Mouse (Mus musculus): ENCODE data around the gene Pcx. TPM values are rescaled to one million over a fixed set of nuclear protein-coding genes. Genes with fewer than 3 reads are reported as not detected.
A peak's percentile ranks its signal among the peaks of the same experiment; 100 is the strongest.

Pcx gene
- total RNA-seq, 2 experiments from 2014 or later: 56.9 to 66.3 TPM

DNA sequence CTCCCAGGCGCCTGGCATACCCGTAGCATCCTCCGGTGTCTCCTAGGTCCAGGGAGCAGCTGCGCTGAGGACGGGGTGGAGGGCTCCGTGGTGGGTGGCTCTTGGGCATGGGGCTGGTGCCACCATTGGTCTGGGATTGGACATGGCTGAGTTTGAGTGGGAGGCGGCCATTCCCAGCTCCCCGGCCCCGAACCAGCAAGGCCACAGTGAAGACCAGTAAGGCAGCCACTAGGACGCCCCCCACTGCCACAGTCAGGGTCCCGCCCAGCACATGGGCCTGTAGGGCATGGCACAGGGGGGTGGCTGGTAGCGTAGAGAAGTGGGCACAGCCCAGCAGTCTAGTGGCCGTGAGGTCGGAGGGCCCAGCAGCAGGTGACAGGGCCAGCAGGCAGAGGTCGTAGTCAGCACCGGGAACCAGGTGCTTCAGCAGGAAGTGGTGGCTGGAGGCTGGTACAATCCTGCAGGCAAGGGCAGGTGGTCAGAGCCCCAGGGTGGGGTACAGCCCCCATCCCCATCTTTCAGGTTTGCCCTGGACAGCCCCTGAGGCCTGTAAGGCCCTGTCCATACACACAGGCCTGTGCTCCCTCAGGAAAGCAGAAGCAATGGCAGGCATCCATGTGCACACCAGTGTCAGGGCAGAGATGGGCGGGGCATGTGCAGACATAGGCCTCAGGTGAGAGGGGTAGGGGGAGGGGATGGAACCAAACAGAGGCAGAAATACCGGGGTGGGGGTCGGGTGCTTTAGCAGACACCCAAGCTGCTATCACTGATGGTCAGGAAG lies 102.1 kb downstream of the Pcx start:
- intact Hi-C loops (cut with DNase I): no loop called here

DNA sequence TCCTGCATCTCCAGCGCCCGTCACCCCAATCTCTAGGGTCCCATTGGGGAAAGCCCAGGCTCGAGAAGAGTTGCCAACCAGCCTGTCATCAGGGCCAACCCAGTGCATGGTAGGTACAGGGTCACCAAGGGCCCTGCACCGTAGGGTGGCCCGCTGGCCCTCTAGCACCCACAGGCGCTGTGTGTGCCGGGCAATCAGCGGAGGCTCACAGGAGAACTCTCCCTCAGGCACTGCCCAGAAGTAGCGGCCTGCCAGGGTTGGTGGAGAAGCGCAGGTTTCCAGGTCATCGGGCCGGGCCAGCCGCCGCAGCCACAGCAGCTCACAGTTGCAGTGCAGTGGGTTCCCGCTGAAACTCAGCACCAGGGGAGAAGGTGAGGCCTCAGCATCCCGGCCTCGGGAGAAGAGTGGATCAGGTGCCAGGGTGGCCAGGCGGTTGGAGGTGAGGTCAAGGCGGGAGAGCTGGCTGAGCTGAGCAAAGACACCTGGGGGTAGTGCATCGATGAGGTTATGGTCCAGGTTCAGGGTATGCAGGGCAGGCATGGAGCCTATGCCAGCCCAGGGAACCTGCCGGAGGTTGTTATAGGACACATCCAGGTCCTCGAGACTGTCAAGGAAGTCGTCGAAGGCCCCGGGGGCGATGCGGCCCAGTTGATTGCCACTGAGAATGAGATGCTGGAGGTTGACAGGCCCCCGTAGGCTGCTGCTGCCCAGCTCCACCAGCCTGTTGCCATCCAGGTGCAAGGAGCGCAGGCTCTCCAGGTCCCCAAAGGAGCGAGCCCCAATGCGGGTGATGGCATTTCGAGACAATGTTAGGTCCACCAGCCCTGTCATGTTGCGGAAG lies 103.4 kb downstream of the Pcx start:
- DNase-seq (ENCODE audit: low spot score in 2 of 2): no peak
- intact Hi-C loops (cut with DNase I): loop anchor here (2.0 kb wide), 1 partner anchor 117 kb away; no protein-coding TSS in a partner anchor

More for the DNA sequence above, 102.1 kb downstream of the Pcx start:
- no peak for DNase-seq (ENCODE audit: low spot score in 2 of 2)

DNA sequence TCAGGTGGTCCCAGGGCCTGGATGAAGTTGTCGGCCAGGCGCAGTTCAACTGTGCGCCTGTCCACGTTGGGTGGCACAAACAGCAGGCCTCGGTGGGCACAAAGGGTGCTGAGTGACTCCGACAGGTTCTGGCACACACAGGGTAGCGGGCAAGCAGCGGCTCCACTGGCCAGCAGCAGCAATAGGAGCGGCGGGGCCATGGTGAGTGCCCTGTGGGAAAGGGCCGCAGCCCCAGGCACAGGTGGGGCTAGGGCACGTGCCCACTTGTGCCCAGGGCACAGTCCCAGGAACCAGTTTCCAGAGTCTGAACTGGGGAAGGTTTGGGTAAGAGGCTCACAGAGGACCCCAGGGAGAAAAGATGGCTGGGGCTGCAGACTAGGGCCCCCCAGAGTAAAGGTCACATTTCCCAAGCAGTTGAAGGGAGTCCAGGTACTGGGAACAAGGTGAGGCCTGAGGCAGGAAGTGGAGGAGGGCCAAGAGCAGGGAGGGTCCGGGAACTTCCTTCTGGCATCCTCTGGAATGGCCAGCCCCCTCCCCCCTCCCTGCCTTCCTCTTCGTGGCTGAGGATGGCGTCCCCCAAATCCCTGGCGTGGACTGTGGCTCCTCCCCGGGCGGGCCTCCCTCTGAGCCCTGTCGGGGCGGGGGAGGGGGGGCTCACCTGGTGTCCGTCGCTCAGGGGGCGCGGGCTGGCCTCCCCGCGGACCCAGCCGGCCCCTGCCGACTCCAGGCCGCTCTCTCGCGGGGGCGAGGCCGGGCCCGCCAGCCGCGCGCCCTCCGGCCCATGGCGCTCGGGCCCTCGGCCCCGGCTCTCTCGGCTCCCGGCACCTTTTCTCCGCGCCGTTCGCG lies 104.3 kb downstream of the Pcx start:
- DNase-seq (ENCODE audit: low spot score in 2 of 2): no peak
- intact Hi-C loops (cut with DNase I): loop anchor here (1.0 to 2.0 kb wide), 2 partner anchors 104 to 118 kb away; partner anchors contain the start of gene Pcx

DNA sequence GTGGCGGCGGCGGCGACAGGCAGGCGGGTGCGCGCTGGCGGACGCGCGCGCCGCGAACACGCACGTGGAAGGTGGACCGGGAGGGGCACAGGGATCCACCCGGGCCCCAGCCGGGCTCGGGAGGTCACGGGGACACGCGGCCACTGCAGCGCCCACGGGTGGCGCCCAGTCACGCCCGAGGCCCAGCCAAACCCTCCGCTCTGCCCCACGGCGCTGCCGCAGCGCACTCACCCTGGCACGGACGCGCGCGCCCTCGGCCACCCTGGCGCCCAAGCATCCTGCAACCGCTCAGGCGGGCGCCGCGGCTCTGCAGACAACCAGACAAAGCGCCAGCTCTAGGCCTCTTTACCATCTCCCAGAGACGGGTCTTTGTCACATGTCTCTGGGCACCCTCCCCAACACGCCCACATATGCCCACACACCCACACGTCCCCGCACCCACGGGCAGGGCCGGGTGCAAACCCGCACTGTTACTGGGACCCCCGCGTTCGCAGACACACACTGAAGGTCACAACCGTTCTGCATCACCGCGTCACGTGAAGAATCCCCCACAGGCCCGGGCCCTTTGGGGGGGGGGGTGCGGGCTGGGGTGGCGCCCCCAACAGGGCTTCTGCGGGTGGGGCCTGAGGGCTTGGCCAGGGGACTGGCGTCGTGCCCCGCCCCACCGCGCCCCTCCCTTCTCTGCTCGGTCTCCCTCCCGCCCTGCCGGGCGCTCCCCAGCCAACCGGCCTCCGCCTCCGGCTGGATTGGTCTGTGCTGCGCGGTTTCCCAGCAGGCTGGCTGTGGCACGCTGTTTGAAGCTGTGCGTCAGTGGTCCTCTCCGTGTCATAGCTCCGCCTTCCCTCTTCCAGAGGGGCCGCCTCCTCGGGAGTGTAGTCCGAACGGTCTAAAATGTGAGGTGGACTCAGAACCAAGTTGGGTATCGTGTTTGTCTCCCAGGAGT lies 105.2 kb downstream of the Pcx start, which contains the start of gene Lrfn4:
TSS of gene Lrfn4 (minus strand) at position 517 of the 943 bp plus-strand sequence.
- intact Hi-C loops (cut with DNase I): loop anchor here (1.0 to 2.0 kb wide), 2 partner anchors 105 to 119 kb away; partner anchors contain the start of gene Pcx

DNA sequence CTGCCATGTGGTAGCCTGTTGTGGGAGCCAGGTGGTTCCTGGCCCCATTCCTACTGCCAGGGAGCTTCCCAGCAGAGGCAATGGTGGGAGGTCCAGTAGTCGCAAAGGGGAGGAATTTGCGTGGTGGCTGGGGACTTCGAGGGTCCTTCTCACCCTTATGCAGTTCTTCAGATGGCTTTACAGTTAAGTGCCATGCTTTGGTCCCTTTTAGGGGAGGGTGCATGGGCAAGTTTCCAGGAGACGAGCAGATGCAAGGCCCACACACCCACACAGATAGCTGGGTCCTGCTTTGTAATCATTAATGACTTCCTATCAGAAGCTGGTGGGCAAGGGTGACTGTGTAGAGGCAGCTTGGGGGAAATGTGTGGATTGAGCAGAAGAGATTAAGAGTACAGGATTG lies 106.3 kb downstream of the Pcx start:
- intact Hi-C loops (cut with DNase I): no loop called here
- no peak for DNase-seq (ENCODE audit: low spot score in 2 of 2)

More for the DNA sequence above, 105.2 kb downstream of the Pcx start, which contains the start of gene Lrfn4:
- DNase-seq (ENCODE audit: low spot score in 2 of 2): peak; percentile 89 to 97

DNA sequence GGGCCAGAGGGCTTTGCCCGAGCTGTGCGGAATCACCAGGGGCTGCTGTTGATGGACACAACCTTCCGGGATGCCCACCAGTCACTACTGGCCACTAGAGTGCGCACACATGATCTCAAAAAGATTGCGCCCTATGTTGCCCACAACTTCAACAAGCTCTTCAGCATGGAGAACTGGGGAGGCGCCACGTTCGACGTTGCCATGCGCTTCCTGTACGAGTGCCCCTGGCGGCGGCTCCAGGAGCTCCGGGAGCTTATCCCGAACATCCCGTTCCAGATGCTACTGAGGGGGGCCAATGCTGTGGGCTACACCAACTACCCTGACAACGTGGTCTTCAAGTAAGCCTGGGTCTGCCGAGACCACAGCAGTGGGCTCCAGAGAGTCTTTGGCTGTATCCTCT lies 107.9 kb downstream of the Pcx start:
- intact Hi-C loops (cut with DNase I): no loop called here
- DNase-seq (ENCODE audit: low spot score in 2 of 2): no peak

DNA sequence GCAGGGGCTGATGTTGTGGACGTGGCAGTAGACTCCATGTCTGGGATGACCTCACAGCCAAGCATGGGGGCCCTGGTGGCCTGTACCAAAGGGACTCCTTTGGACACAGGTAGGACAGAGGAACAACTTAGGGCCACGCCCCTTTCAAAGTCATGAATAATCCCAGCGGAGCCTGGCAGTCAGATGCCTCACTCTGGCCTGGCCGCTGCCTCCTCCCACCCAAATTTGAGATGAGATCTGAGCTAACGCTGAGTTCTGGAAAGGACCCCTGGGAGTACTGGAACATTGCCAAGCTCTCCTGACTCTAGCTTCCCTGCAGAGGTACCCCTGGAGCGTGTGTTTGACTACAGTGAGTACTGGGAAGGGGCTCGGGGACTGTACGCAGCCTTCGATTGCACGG lies 109.2 kb downstream of the Pcx start:
- DNase-seq (ENCODE audit: low spot score in 2 of 2): no peak
- intact Hi-C loops (cut with DNase I): no loop called here

DNA sequence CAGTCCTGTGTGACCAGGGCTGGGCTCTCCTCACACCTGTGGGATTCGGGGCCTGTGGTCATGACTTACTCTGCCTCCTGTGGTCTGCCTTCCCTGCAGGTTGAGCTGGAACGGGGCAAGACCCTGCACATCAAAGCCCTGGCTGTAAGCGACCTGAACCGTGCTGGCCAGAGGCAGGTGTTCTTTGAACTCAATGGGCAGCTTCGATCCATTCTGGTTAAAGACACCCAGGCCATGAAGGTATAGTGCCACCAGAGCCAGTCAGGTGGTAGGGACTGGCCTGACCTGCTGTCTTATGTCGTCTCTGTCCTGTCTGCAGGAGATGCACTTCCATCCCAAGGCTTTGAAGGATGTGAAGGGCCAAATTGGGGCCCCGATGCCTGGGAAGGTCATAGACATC lies 110.4 kb downstream of the Pcx start:
- intact Hi-C loops (cut with DNase I): no loop called here
- no peak for DNase-seq (ENCODE audit: low spot score in 2 of 2)

DNA sequence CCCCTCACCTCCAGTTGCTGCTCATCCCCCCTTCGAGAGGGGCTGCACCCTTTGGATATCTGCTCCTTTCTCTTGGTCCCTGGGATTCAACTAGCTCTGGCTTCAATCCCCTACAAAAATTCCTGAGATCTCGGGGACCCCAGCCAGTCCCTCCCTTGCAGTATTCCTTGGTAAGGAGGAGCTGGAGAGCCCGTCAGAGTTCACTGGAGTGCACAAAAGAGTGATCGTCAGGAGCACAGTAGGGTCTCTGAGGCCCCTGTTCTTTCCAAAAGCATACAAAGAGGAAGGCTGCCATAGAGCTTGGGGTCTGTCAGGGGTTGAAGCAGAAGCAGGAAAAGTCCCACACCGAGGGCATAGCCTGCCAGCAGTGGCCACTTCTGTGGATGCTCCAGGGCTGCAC lies 112.5 kb downstream of the Pcx start:
- intact Hi-C loops (cut with DNase I): no loop called here
- DNase-seq (ENCODE audit: low spot score in 2 of 2): no peak

DNA sequence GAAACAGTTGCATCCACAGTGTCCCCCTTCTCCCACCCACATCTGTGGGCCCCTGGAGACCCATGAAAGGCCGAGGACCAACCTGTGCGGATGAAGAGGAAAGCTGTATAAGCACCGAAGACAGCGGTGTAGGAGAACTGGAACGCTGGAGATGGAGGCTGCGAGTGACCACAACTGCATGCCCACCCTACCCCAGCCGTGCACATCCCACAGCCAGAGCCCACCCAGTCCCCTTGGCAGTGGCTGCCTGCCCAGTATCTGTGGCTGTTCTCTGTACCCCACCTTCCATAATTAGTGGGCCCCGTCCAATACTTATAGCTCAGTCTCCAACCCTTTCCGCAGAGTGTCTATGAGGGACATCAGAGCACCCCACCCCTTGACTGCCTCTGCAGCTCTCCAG lies 113.1 kb downstream of the Pcx start:
- no peak for DNase-seq (ENCODE audit: low spot score in 2 of 2)
- intact Hi-C loops (cut with DNase I): no loop called here

DNA sequence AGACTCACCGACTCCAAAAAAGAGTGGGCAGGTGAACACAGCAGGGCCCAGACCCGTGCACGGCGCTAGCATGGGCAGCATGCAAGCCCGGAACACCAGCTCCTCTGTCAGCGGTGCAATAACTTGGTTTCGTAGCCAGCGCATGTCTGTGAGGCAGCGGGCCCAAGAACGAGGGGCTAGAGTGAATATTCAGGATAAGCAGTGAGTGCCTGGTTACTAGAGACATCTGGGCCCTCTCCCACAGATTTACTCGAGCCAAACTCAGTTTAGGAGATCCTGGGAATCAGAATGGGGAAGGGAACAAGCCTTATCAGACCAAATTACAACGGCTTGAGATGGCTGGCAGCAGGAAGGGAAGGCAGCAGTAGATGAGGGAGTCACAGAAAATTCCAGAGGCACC lies 113.7 kb downstream of the Pcx start:
- intact Hi-C loops (cut with DNase I): no loop called here

DNA sequence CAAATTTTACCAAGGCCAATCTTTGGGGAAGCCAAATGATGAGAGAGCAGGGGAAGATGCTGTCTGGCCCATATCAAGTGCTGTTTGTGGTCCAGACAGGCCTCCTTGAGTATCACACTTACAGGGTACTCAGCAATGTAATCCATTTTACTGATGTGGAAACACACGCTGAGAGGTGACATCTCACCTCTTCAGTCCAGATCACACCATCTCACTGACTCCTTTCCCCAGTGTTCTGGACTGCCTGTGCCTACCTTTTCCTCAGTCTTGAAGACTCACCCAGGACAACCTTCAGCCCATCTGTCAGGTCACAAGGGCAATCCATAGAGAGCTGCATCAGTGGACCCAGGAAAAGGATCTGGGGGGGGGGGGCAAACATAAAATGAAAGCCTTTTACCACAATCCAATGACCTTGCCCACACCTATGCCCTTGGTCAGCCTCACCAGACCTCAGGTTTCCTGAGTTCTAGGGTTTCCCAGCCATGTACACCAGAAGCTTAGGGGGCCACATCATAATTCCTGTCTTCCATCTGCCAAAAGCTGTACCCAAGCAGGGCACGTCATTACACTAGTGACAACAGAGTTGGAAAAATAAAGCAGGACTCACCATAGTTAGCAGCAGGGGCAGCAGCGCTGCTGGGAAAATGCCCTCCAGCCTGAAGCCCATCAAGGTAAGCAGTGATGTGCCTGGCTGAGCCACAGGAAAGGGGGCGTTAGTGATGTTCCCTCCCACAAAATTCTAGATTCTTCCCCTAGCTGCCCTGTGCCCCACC lies 114.3 kb downstream of the Pcx start:
- intact Hi-C loops (cut with DNase I): no loop called here
- DNase-seq (ENCODE audit: low spot score in 2 of 2): no peak

More for the DNA sequence above, 113.7 kb downstream of the Pcx start:
- DNase-seq (ENCODE audit: low spot score in 2 of 2): no peak

DNA sequence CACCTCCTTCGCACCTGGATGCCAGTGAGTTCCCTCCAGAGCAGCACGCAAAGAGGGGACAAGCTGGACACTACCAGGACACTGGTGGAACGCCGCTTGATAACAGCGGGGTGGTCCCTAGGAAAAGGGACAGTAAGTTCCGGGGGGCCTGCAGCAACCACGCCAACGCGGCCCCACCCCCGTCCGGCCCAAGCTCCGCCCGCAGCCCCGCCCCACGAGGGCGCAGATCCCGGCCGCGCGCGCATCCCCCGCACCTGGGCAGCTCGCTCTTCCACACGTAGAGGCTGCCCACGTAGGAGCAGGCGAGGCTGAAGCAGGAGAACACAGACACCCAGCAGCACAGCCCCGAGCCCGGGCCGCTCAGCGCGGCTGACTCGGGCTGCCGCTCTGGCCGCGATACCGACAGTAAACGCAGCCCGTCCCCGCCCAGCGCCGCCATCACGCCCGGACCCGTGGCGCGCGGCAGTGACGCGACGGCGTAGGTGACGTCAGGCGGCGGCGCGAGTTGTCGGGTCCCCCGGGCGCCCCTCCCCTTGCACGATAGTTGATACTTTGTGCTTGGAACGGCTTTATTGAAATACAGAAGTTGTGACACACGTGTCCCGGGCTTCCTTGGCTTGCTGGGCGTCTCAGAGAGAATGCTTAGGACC lies 115.0 kb downstream of the Pcx start, which contains the start of gene Rce1:
TSS of gene Rce1 (minus strand) at position 463 of the 650 bp plus-strand sequence.
- intact Hi-C loops (cut with DNase I): no loop called here
- DNase-seq (ENCODE audit: low spot score in 2 of 2): peak; percentile 90 to 96

DNA sequence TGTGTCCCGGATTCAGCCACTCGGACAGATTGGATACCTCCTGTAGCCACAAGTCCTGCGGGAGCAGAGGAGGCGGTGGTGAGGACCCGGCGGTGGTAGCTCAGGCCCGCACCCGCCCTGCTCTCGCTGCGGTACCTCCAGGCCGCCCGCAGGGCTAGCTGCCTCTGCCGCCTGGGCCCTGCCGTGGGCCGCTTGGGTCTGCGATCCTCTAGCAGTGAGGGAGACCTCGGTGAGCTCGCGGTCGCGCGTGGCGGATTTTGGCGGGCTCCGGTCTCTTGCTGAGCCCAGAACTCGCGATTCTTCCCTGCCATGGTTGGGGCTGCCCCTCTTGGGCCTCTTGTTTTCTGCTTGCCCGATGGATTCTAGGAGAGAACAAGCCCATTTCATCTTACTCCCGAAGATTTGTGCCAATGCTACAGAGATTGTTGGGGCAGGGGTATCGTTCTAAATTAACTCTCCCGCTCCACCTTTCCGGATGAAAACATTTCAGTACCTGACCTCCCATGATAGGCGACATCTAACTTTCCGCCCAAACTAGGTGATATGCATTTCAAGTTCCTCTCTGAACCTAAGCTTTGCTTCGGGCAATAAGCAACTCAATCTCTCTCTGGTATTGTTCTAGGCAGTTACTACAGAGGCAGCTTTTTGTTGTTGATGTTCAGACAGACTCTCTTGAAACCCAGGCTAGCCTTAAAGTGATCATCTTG lies 115.7 kb downstream of the Pcx start:
- no peak for DNase-seq (ENCODE audit: low spot score in 2 of 2)

DNA sequence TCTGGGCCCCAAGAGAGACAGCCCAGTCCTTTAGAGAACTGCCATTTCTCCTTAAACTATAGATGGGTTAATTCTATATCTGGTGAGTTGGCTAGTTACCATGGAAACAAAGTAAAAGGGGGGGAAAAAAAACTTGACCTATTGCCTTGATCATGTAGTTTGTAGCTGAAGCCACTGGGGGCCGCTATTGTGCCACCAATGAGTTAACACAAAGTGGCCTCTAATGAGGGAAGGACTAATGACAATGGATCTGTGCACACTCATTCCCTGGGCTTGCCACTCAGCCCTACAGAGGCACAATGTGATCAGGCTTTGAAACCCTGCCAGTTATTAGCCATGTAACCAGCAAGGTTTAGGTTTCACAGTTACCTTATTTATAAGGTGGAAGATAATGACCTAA lies 118.5 kb downstream of the Pcx start:
- intact Hi-C loops (cut with DNase I): loop anchor here (2.0 kb wide), 1 partner anchor 278 kb away; the partner anchor contains the start of gene Bbs1
- peak; percentile 68 to 72 for DNase-seq (ENCODE audit: low spot score in 2 of 2)

More for the DNA sequence above, 115.7 kb downstream of the Pcx start:
- intact Hi-C loops (cut with DNase I): no loop called here

DNA sequence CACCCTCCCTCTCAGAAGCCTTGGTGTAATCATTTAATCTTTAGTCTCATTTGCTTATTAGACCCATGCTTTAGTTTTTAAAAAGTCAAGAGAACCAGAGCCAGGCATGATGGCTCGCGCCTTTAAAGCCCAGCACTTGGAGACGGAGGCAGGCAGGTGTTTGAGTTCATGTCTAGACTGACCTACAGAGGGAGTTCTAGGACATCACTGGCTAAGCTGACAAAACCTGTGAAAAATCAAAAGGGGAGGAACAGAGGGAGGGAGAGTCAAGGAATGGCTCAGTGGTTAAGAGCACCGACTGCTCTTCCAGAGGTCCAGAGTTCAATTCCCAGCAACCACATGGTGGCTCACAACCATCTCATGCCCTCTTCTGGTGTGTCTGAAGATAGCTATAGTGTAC lies 125.7 kb downstream of the Pcx start:
- intact Hi-C loops (cut with DNase I): no loop called here
- no peak for DNase-seq (ENCODE audit: low spot score in 2 of 2)

All from left cerebral cortex, postnatal 25 days (tissue).